Mouse (Mus musculus): ENCODE measurements around the gene AA986860. TPM values are rescaled to one million over a fixed set of nuclear protein-coding genes. Genes with fewer than 3 reads are reported as not detected.

Gene AA986860
- polyA plus RNA-seq, 1 experiment from 2014 or later: 0.49 TPM

- ATAC-seq (ENCODE audit: low read depth): peak; percentile 59
- peak within 1 kb of the TSS; percentile 88 for H3K9ac ChIP-seq
- H3K4me2 ChIP-seq: peak within 1 kb of the TSS; percentile 99
- peaks cover 42% of the 10 kb centered on the region for H3K4me1 ChIP-seq (replicated peaks)
- no peaks in the 10 kb centered on the region for H3K27me3 ChIP-seq
- WGBS: under 1% methylated on average over 54 of the region's 54 CpGs
- peak within 1 kb of the TSS; percentile 92 for H3K27ac ChIP-seq (replicated peaks)
- no peaks in the 10 kb centered on the region for H3K9me3 ChIP-seq
- peak within 1 kb of the TSS; percentile 71 for H3K4me3 ChIP-seq
- H3K36me3 ChIP-seq: peaks cover 15% of the 10 kb centered on the region
These were observed 14.4 kb upstream of the AA986860 start, which contains the start of gene Yod1 for GRCm38 (mm10) chr1:130717291-130717871. Yod1 (plus strand) TSS chr1:130717327.

- no peak overlapping the region for H3K9ac ChIP-seq
- H3K27me3 ChIP-seq: no peaks in the 10 kb centered on the region
- ATAC-seq (ENCODE audit: low read depth): no peak
- H3K36me3 ChIP-seq: peaks cover 6% of the 10 kb centered on the region
- peaks cover 17% of the 10 kb centered on the region for H3K4me1 ChIP-seq (replicated peaks)
- no peaks in the 10 kb centered on the region for H3K9me3 ChIP-seq
- H3K4me2 ChIP-seq: no peak overlapping the region
- no peak overlapping the region for H3K4me3 ChIP-seq
- H3K27ac ChIP-seq (replicated peaks): no peak overlapping the region
- 90% methylated on average over 5 of the region's 5 CpGs for WGBS
These were observed 7.6 kb upstream of the AA986860 start for GRCm38 (mm10) chr1:130724206-130724605.

- peaks cover 2% of the 10 kb centered on the region; the same call in 1 of the 2 replicates for H3K36me3 ChIP-seq
- no peak for ATAC-seq (ENCODE audit: low read depth)
- 53% methylated on average over 2 of the region's 2 CpGs for WGBS
These were observed 5.4 kb upstream of the AA986860 start for GRCm38 (mm10) chr1:130726396-130726795.

GRCm38 (mm10) chr1:130728070-130728469 is 3.7 kb upstream of the AA986860 start:
- ATAC-seq (ENCODE audit: low read depth): no peak
- Histone ChIP-seq H3K27ac (replicated peaks) (no peak overlapping the region), H3K27me3 (no peaks in the 10 kb centered on the region), H3K9me3 (no peaks in the 10 kb centered on the region), H3K4me2 (no peak overlapping the region), H3K4me1 (replicated peaks) (peaks cover 12% of the 10 kb centered on the region; the same call in 1 of the 2 replicates), H3K4me3 (no peak overlapping the region), H3K36me3 (no peaks in the 10 kb centered on the region), H3K9ac (no peak overlapping the region)
- 84% methylated on average over 1 of the region's 1 CpGs for WGBS

More at GRCm38 (mm10) chr1:130726396-130726795, 5.4 kb upstream of the AA986860 start:
- Histone ChIP-seq H3K9ac (no peak overlapping the region), H3K4me2 (no peak overlapping the region), H3K4me3 (no peak overlapping the region), H3K4me1 (replicated peaks) (peaks cover 8% of the 10 kb centered on the region; the same call in 1 of the 2 replicates), H3K27me3 (no peaks in the 10 kb centered on the region), H3K27ac (replicated peaks) (no peak overlapping the region), H3K9me3 (no peaks in the 10 kb centered on the region)

GRCm38 (mm10) chr1:130728708-130729107 is 3.1 kb upstream of the AA986860 start:
- no peak for ATAC-seq (ENCODE audit: low read depth)
- H3K27me3 ChIP-seq: no peaks in the 10 kb centered on the region
- no peak overlapping the region for H3K27ac ChIP-seq (replicated peaks)
- H3K4me3 ChIP-seq: no peak overlapping the region
- H3K9ac ChIP-seq: no peak overlapping the region
- H3K4me1 ChIP-seq (replicated peaks): peaks cover 12% of the 10 kb centered on the region; the same call in 1 of the 2 replicates
- no peak overlapping the region for H3K4me2 ChIP-seq
- H3K9me3 ChIP-seq: no peaks in the 10 kb centered on the region
- no peaks in the 10 kb centered on the region for H3K36me3 ChIP-seq
- 93% methylated on average over 3 of the region's 3 CpGs for WGBS

- no peak within 1 kb of the TSS for H3K27ac ChIP-seq (replicated peaks)
- no peaks in the 10 kb centered on the region for H3K36me3 ChIP-seq
- H3K9ac ChIP-seq: no peak within 1 kb of the TSS
- H3K4me2 ChIP-seq: no peak within 1 kb of the TSS
- no peak within 1 kb of the TSS for H3K4me3 ChIP-seq
- no peak for ATAC-seq (ENCODE audit: low read depth)
- 81% methylated on average over 2 of the region's 2 CpGs for WGBS
- peaks cover 12% of the 10 kb centered on the region; the same call in 1 of the 2 replicates for H3K4me1 ChIP-seq (replicated peaks)
- no peaks in the 10 kb centered on the region for H3K9me3 ChIP-seq
- no peaks in the 10 kb centered on the region for H3K27me3 ChIP-seq
These were observed 2.6 kb upstream of the AA986860 start, which contains the start of gene Pfkfb2 for GRCm38 (mm10) chr1:130729153-130729552. Pfkfb2 (minus strand) TSS chr1:130729253.

- Histone ChIP-seq H3K9ac (no peak overlapping the region), H3K4me1 (replicated peaks) (0 out of 2 replicates have a peak, but pooled peaks cover 4% of the 10 kb centered on the region), H3K27me3 (no peaks in the 10 kb centered on the region), H3K4me3 (no peak overlapping the region), H3K9me3 (no peaks in the 10 kb centered on the region), H3K27ac (replicated peaks) (no peak overlapping the region), H3K4me2 (no peak overlapping the region), H3K36me3 (no peaks in the 10 kb centered on the region)
- WGBS: 89% methylated on average over 13 of the region's 13 CpGs
- no peak for ATAC-seq (ENCODE audit: low read depth)
These were observed 1.2 kb downstream of the AA986860 start for GRCm38 (mm10) chr1:130732706-130733658.

- Histone ChIP-seq H3K36me3 (no peaks in the 10 kb centered on the region), H3K4me2 (no peak overlapping the region), H3K27me3 (no peaks in the 10 kb centered on the region), H3K9ac (no peak overlapping the region), H3K4me3 (no peak overlapping the region), H3K27ac (replicated peaks) (no peak overlapping the region), H3K4me1 (replicated peaks) (0 out of 2 replicates have a peak, but pooled peaks cover 4% of the 10 kb centered on the region), H3K9me3 (no peaks in the 10 kb centered on the region)
- no peak for ATAC-seq (ENCODE audit: low read depth)
- 88% methylated on average over 4 of the region's 4 CpGs for WGBS
These were observed 1.9 kb downstream of the AA986860 start for GRCm38 (mm10) chr1:130733671-130734070.

GRCm38 (mm10) chr1:130734452-130734851 is 2.7 kb downstream of the AA986860 start:
- Histone ChIP-seq H3K27me3 (no peaks in the 10 kb centered on the region), H3K4me3 (no peak overlapping the region), H3K9me3 (no peaks in the 10 kb centered on the region), H3K9ac (no peak overlapping the region), H3K4me1 (replicated peaks) (0 out of 2 replicates have a peak, but pooled peaks cover 4% of the 10 kb centered on the region), H3K27ac (replicated peaks) (no peak overlapping the region), H3K4me2 (no peak overlapping the region), H3K36me3 (no peaks in the 10 kb centered on the region)
- no peak for ATAC-seq (ENCODE audit: low read depth)
- WGBS: 78% methylated on average over 5 of the region's 5 CpGs

- H3K4me3 ChIP-seq: no peak overlapping the region
- no peak overlapping the region for H3K4me2 ChIP-seq
- H3K9me3 ChIP-seq: no peaks in the 10 kb centered on the region
- H3K9ac ChIP-seq: no peak overlapping the region
- H3K4me1 ChIP-seq (replicated peaks): 0 out of 2 replicates have a peak, but pooled peaks cover 4% of the 10 kb centered on the region
- no peaks in the 10 kb centered on the region for H3K36me3 ChIP-seq
- H3K27me3 ChIP-seq: no peaks in the 10 kb centered on the region
- WGBS: 82% methylated on average over 8 of the region's 8 CpGs
- no peak overlapping the region for H3K27ac ChIP-seq (replicated peaks)
- ATAC-seq (ENCODE audit: low read depth): no peak
These were observed 3.1 kb downstream of the AA986860 start for GRCm38 (mm10) chr1:130734852-130735251.

- H3K27me3 ChIP-seq: no peaks in the 10 kb centered on the region
- no peak overlapping the region for H3K9ac ChIP-seq
- no peak for ATAC-seq (ENCODE audit: low read depth)
- no peak overlapping the region for H3K4me3 ChIP-seq
- H3K4me2 ChIP-seq: no peak overlapping the region
- no peaks in the 10 kb centered on the region for H3K36me3 ChIP-seq
- H3K9me3 ChIP-seq: no peaks in the 10 kb centered on the region
- H3K4me1 ChIP-seq (replicated peaks): no peaks in the 10 kb centered on the region
- no peak overlapping the region for H3K27ac ChIP-seq (replicated peaks)
- 36% methylated on average over 11 of the region's 11 CpGs for WGBS
These were observed 5.7 kb downstream of the AA986860 start for GRCm38 (mm10) chr1:130737411-130737881.

- no peak overlapping the region for H3K27ac ChIP-seq (replicated peaks)
- no peak overlapping the region for H3K4me2 ChIP-seq
- no peaks in the 10 kb centered on the region for H3K36me3 ChIP-seq
- ATAC-seq (ENCODE audit: low read depth): no peak
- no peak overlapping the region for H3K9ac ChIP-seq
- WGBS: 91% methylated on average over 7 of the region's 7 CpGs
- no peak overlapping the region for H3K4me3 ChIP-seq
- H3K4me1 ChIP-seq (replicated peaks): no peaks in the 10 kb centered on the region
- H3K27me3 ChIP-seq: no peaks in the 10 kb centered on the region
- H3K9me3 ChIP-seq: no peaks in the 10 kb centered on the region
These were observed 6.1 kb downstream of the AA986860 start for GRCm38 (mm10) chr1:130737916-130738315.

All from neural tube, embryonic 13.5 days (tissue).